Mouse (Mus musculus): ENCODE results near the gene Tchhl1.
A peak's percentile ranks its signal among the peaks of the same experiment; 100 is the strongest.

Gene Tchhl1

GRCm38 (mm10) chr3:93505960-93506863 lies 37.7 kb downstream of the Tchhl1 start:
- peak; percentile 51 to 73 for DNase-seq

DNA sequence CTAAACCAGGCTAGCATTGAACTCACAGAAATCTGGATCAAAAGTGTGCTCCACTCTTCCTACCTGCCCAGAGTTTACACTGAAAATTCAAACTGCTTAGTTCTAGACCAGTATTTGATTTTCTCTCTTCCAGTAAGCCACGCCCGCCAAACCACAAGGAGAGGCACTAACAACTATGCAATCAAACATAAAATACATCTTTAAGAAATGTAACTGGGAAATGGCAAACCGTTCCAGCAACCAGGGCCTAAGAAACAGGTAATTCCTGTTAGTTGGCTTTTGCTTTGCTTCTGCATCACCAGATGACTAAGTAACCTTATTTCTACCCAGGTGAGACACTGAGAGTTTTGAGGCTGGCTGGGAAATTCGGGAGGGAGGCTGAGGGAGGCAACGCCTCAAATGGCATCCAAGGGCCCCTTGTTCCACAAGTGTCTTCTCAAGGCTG lies 38.3 kb downstream of the Tchhl1 start:
- DNase-seq = peak in 1 of 2 experiments; percentile 20

DNA sequence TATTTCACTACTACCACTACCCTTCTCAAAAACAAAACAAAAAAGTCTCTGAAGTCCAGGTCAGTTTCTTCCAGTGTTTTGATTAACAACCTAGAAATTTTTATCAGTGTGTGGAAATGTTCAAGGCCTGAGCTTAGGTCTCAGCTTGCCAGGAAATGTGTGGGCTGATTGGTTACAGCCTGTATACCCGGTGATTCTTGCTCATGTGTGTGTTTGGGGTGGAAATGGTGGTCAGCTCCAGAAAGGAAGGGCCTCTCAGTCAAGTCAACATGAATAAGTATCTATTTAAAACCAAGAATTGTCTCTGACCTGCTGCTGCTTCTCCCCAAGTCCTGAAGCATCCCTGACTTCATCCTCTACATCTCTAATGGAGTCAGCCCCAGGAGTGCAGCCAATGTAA lies 40.7 kb downstream of the Tchhl1 start:
- no peak for DNase-seq

- DNase-seq = no peak
Measured at GRCm38 (mm10) chr3:93511036-93511435, 42.5 kb downstream of the Tchhl1 start.

GRCm38 (mm10) chr3:93511801-93512200 lies 43.2 kb downstream of the Tchhl1 start:
- DNase-seq = no peak

DNA sequence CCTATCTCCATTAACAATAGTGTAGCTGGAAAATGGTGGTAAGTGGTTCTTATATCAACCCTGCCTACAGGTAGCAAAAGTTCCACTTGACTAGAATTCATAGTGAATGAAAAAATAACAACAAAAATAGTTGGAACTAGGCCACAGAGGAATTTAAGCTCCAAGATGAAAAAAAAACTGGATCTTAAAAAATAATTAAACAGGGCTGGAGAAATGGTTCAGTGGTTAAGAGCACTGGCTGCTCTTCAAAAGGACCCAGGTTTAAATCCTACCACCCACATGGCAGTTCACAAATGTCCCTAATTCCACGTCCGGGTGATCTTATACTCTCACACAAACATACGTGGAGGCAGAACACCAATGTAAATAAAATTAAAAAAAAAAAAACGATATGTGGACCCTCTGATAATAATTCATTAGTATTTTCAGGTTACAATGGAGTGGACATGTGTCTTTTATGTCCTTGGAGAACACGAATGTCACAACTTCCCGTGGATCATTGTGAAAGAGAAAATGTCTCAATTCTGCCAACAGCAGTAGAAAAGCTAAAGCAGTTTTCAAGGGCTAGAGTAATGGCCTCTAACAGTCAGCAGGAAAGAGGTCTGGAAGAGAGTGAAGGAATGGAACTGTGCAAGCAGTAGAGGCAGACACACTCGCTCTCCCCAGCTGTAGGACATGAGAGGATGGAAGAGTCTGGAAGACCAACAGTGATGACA lies 44.0 kb downstream of the Tchhl1 start:
- DNase-seq = no peak

DNA sequence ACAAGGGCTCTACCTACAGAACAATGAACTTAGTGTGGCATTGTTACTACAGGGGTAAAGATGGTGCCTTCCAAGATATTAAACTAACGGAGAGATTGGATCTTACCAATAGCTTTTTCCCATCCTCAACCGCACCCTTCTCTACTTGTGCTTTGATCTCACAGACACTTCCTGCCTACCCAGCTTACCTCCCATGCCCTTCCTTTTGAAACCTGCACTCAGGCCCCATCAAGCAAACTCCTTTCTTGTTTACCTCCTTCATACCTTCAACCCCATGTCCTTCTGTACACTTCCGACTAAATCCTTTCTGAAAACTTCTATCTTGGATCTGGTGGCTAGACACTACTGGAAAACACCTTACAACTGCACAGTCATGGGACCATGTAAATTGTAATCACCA lies 46.1 kb downstream of the Tchhl1 start:
- no peak for DNase-seq

DNA sequence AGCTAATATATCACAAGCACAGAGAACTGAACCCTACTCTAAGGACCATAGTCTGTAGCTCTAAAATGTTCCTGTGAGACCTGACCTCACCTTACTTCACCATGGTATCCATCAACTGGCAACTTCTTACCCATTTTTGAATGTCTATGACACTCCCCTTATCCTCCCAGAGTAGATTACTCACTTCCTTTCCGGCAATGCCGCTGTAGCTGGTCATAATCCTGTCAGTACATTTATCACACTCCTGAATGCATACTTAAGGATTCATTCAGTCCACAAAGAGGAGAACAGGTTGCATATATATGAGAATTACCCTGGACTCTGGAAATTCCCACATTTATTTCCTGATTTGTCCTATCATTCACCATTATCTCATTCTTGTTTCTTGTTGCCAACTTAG lies 48.8 kb downstream of the Tchhl1 start:
- DNase-seq = no peak

- no peak for DNase-seq
Measured at GRCm38 (mm10) chr3:93519856-93520329, 51.3 kb downstream of the Tchhl1 start.

- DNase-seq = peak; percentile 78 to 85
Measured at GRCm38 (mm10) chr3:93520330-93521193, 52.0 kb downstream of the Tchhl1 start, which contains the start of gene S100a11. TSS of gene S100a11 (plus strand) at chr3:93520488.

Measured in kidney, postnatal 4 days (tissue).